Mouse (Mus musculus): Measurements from ENCODE around the gene Id3. TPM values are rescaled to one million over a fixed set of nuclear protein-coding genes. Genes with fewer than 3 reads are reported as not detected.

Gene Id3
- total and polyA plus RNA-seq, 2 experiments from 2014 or later = 134 to 177 TPM

DNA sequence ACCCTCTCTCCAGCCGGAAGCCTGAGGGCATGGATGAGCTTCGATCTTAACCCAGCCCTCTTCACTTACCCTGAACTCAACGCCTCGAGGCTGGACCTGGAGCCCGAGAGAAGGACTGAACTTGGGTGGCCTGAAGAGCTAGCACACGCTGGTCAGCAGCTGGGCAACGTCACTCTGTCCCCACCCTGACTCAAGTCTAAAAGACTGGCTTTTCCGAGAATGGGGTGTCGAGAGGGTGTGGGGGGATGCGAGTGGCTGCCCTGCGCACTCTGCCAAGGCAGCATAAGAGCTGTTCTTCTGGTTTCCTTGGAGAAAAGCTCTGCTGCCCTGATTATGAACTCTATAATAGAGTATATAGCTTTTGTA lies 1.6 kb downstream of the Id3 start:
- H3K9me3 ChIP-seq (ENCODE audit: low read length) = no peaks in the 10 kb centered on the region
- peak overlapping the region; percentile 54 for H3K9ac ChIP-seq
- H3K4me1 ChIP-seq (ENCODE audit: insufficient read depth) = peaks cover 6% of the 10 kb centered on the region; the same call in 1 of the 2 replicates
- peak overlapping the region; percentile 57 for H3K27ac ChIP-seq (ENCODE audit: low read depth, low read length)
- H3K36me3 ChIP-seq (ENCODE audit: insufficient read depth) = no peaks in the 10 kb centered on the region
- ATAC-seq (no peak), DNase-seq (no peak)
- H3K4me2 ChIP-seq (ENCODE audit: low read depth) = peak overlapping the region; percentile 59
- TF ChIP-seq CTCF (IDR thresholded peaks at IDR 0.05; ENCODE audit: low read depth) = no peak
- H3K27me3 ChIP-seq (ENCODE audit: insufficient read depth, low read length) = 0 out of 2 replicates have a peak, but pooled peaks cover 17% of the 10 kb centered on the region
- WGBS = 2% methylated on average over 11 of the region's 11 CpGs
- peak overlapping the region; percentile 39 for H3K4me3 ChIP-seq (ENCODE audit: low read depth, low read length)

DNA sequence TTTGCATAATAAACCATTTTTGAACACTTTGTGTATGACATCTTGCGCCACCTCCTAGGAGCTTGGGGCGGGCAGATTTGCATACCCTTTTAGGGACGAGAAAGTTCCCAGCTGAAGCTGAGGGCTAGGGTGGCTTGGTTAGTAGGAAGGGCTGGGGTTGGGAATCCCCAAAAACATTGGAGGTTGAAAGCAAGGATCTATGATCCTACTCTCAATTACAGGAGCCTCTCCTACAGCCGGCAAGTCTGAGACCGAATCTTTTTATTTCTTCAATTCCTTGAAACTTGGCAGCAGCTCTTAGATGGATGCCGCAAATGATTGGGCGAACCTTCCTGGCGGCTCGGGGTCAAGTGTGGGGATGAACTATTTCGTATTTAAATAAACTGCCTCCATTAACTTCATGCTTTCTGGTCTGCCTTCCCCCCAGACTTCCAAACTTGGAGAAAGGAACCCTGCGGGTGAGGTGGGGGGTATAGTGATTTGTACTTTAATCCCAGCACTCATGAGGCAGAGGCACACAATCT lies 2.1 kb downstream of the Id3 start:
- H3K9me3 ChIP-seq (ENCODE audit: low read length) = no peaks in the 10 kb centered on the region
- no peaks in the 10 kb centered on the region for H3K36me3 ChIP-seq (ENCODE audit: insufficient read depth)
- WGBS = 21% methylated on average over 11 of the region's 11 CpGs
- H3K27ac ChIP-seq (ENCODE audit: low read depth, low read length) = peak overlapping the region; percentile 57; the same call in 1 of the 2 replicates
- H3K4me1 ChIP-seq (ENCODE audit: insufficient read depth) = peaks cover 6% of the 10 kb centered on the region; the same call in 1 of the 2 replicates
- H3K9ac ChIP-seq = peak overlapping the region; percentile 54; the same call in 1 of the 2 replicates
- TF ChIP-seq CTCF (IDR thresholded peaks at IDR 0.05; ENCODE audit: low read depth) = no peak
- H3K4me2 ChIP-seq (ENCODE audit: low read depth) = peak overlapping the region; percentile 59
- ATAC-seq (no peak), DNase-seq (no peak)
- H3K27me3 ChIP-seq (ENCODE audit: insufficient read depth, low read length) = 0 out of 2 replicates have a peak, but pooled peaks cover 17% of the 10 kb centered on the region
- H3K4me3 ChIP-seq (ENCODE audit: low read depth, low read length) = peak overlapping the region; percentile 39; the same call in 1 of the 2 replicates

DNA sequence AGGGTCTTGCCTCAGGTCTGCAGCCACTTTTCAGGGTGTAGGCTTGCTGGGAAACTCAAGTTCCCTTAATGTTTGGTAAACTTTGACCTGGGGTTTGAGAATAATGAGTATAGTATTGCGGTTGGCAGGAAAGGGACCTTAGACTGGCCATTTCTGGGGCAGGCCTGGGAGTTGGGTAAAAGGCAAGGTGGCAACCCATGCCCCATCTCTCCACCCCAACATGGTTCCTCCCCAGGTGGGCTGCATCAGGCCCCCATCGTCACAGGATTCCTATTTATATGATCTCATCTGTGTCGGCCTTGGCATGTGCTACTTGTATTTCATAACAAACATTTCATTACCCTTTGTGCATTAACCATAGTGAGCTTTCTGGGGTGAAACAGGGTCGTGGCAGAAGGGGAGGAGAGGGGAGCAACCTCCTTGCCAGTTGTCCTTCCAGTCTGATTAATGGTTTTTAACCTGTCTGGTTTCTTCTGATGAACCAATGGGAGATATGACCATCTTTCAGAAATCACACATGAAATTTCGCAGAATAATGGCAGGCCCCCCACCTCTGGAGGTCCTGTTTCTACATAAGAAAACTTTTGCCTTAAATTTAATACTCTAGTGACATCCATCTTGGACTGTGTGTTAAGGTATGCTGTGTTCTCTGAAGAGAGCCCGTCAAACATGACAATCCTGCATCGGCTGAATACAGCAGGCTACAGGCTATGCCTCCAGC lies 2.9 kb downstream of the Id3 start:
- Histone ChIP-seq H3K4me2 (ENCODE audit: low read depth) (peak overlapping the region; percentile 59), H3K9ac (no peak overlapping the region), H3K27ac (ENCODE audit: low read depth, low read length) (no peak overlapping the region), H3K27me3 (ENCODE audit: insufficient read depth, low read length) (0 out of 2 replicates have a peak, but pooled peaks cover 17% of the 10 kb centered on the region), H3K4me1 (ENCODE audit: insufficient read depth) (peaks cover 6% of the 10 kb centered on the region; the same call in 1 of the 2 replicates), H3K9me3 (ENCODE audit: low read length) (no peaks in the 10 kb centered on the region), H3K36me3 (ENCODE audit: insufficient read depth) (no peaks in the 10 kb centered on the region), H3K4me3 (ENCODE audit: low read depth, low read length) (0 out of 2 replicates have a peak overlapping the region, but pooled peaks have one; percentile 39)
- DNase-seq (no peak), ATAC-seq (no peak)
- no peak for TF ChIP-seq CTCF (IDR thresholded peaks at IDR 0.05; ENCODE audit: low read depth)
- WGBS = 41% methylated on average over 7 of the region's 7 CpGs

DNA sequence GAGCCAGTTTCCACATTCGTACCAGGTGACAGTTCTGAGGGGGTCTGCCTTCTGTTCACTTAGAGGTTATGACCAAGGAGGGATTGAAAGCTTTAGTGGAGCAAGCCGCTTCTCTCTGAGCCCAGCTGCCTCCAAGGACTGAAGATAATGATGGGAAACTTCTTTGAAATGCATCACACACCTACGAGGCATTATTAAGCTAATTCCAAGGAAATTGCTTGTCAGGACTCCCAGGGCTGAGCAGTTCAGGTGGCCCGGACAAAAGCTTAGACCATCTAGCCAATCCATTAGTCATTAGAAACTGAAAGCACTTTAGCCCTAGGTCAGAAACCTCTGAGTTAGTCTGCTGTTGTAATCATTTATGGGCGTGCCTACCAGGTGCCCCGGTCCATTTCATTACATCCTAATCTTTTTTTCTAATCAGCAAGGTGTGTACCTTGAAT lies 3.4 kb downstream of the Id3 start:
- TF ChIP-seq CTCF (IDR thresholded peaks at IDR 0.05; ENCODE audit: low read depth) = no peak
- H3K9ac ChIP-seq = no peak overlapping the region
- H3K4me2 ChIP-seq (ENCODE audit: low read depth) = no peak overlapping the region
- 31% methylated on average over 6 of the region's 6 CpGs for WGBS
- no peaks in the 10 kb centered on the region for H3K36me3 ChIP-seq (ENCODE audit: insufficient read depth)
- peaks cover 6% of the 10 kb centered on the region; the same call in 1 of the 2 replicates for H3K4me1 ChIP-seq (ENCODE audit: insufficient read depth)
- no peak overlapping the region for H3K27ac ChIP-seq (ENCODE audit: low read depth, low read length)
- 0 out of 2 replicates have a peak, but pooled peaks cover 17% of the 10 kb centered on the region for H3K27me3 ChIP-seq (ENCODE audit: insufficient read depth, low read length)
- DNase-seq (no peak), ATAC-seq (no peak)
- no peak overlapping the region for H3K4me3 ChIP-seq (ENCODE audit: low read depth, low read length)
- no peaks in the 10 kb centered on the region for H3K9me3 ChIP-seq (ENCODE audit: low read length)

DNA sequence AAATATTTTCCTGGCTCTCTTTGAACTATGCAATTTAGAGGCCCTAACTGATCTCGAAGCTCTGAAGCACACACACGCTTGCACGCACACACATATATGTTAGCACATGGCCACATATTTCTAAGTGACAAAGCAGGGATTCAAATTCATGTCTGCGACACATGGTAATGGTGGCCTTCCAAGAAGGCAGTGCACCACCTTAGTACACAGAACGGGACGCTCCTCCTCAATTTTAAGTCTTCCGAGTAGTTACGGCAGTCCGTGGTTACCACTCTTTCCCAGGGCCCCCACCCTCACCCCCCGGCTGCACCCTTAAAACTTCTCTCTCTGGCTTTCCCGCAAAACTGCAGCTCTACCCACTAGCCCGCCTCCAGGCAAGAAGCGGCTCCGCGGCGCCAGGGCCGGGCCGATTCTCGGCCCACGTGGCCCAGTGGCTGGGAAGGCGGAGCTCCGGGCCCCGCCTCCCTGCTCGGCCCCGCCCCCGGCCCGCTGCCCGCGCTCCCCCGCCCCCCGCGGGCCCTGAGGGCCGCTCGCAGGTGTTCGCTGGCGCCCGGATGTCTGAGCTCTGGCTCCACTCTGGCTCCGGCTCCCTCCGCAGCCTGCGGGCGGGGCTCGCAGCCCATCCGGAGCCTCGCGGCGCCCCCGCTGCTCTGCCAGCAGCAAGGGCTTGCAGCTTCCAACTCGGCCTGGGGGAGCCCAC lies 4.3 kb downstream of the Id3 start:
- peak; percentile 72 for ATAC-seq
- no peak for TF ChIP-seq CTCF (IDR thresholded peaks at IDR 0.05; ENCODE audit: low read depth)
- no peaks in the 10 kb centered on the region for H3K36me3 ChIP-seq (ENCODE audit: insufficient read depth)
- H3K9ac ChIP-seq = peak overlapping the region; percentile 44
- 4% methylated on average over 24 of the region's 48 CpGs for WGBS
- peak overlapping the region; percentile 86 for H3K4me2 ChIP-seq (ENCODE audit: low read depth)
- peak; percentile 79 for DNase-seq
- peaks cover 4% of the 10 kb centered on the region; the same call in 1 of the 2 replicates for H3K4me1 ChIP-seq (ENCODE audit: insufficient read depth)
- no peak overlapping the region for H3K27ac ChIP-seq (ENCODE audit: low read depth, low read length)
- peak overlapping the region; percentile 49 for H3K4me3 ChIP-seq (ENCODE audit: low read depth, low read length)
- H3K9me3 ChIP-seq (ENCODE audit: low read length) = no peaks in the 10 kb centered on the region
- H3K27me3 ChIP-seq (ENCODE audit: insufficient read depth, low read length) = 0 out of 2 replicates have a peak, but pooled peaks cover 17% of the 10 kb centered on the region

DNA sequence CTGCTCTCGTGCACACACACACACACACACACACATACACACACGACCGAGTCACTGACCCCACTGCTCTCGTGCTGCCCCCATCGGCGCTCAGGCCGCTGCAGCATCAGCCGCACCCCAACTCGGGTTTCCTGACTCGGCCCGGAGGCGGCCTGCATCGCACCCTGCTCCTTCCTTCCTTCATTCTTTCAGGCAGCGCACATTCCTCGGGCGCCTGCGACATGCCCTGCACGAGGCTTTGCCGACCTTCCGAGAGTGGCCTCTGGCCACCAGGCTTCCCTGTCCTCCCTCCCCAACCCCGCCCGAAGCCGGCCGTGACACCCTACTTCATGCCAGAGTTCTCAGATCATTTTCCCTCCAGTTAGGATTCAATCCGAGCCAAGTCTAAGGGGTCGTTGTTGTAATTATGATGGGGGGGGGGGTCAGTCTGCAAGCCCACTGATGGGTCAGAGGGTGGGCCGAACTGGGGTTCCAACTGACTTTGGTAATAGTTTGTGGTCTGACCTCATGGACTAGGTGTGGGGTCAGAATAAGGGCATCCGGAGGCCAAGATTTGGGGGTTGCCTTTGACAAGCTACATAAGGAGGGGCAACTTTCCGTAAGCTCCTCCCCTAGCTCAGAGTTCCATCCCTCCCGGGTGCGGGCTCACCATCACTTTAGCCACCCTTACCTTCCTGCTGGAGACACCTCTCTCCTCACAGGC lies 5.2 kb downstream of the Id3 start:
- Histone ChIP-seq H3K27ac (ENCODE audit: low read depth, low read length) (peak overlapping the region; percentile 40; the same call in 1 of the 2 replicates), H3K4me2 (ENCODE audit: low read depth) (peak overlapping the region; percentile 86), H3K9me3 (ENCODE audit: low read length) (no peaks in the 10 kb centered on the region), H3K9ac (no peak overlapping the region), H3K4me3 (ENCODE audit: low read depth, low read length) (peak overlapping the region; percentile 49), H3K36me3 (ENCODE audit: insufficient read depth) (no peaks in the 10 kb centered on the region), H3K27me3 (ENCODE audit: insufficient read depth, low read length) (0 out of 2 replicates have a peak, but pooled peaks cover 17% of the 10 kb centered on the region), H3K4me1 (ENCODE audit: insufficient read depth) (peaks cover 3% of the 10 kb centered on the region; the same call in 1 of the 2 replicates)
- WGBS = 10% methylated on average over 31 of the region's 31 CpGs
- no peak for ATAC-seq
- TF ChIP-seq CTCF (IDR thresholded peaks at IDR 0.05; ENCODE audit: low read depth) = peak; percentile 21; the same call in 1 of the 2 replicates
- no peak for DNase-seq

Data from forebrain, postnatal 0 days (tissue).